Mouse (Mus musculus) kidney, adult 8-10 months (tissue): ENCODE data around the gene Tgtp2.
"Not testable (repeated sequence)": the region's sequence is repeated elsewhere in the genome, so short reads cannot be mapped to it uniquely, and the experiment has no call there.

ENCODE experiments used
- DNase-seq, 2 experiments: peaks; one replicate each; pipeline ENCODE4 v3.0.0; 2022

The Tgtp2 gene

GRCm38 (mm10) chr11:49084875-49085274 is 20.9 kb upstream of the Tgtp2 start:
- no peak for DNase-seq

- no peak for DNase-seq
Observed at GRCm38 (mm10) chr11:49084385-49084784, 20.4 kb upstream of the Tgtp2 start.

GRCm38 (mm10) chr11:49083808-49084207 is 19.8 kb upstream of the Tgtp2 start:
- no peak for DNase-seq

- no peak for DNase-seq
Observed at GRCm38 (mm10) chr11:49083146-49083545, 19.1 kb upstream of the Tgtp2 start.

- DNase-seq, result peak; percentile 44 to 51
Observed at GRCm38 (mm10) chr11:49081886-49082285, 17.9 kb upstream of the Tgtp2 start.

GRCm38 (mm10) chr11:49081356-49081755 is 17.4 kb upstream of the Tgtp2 start:
- DNase-seq, result peak in 1 of 2 experiments; percentile 44

- DNase-seq, result no peak
Observed at GRCm38 (mm10) chr11:49080636-49081035, 16.6 kb upstream of the Tgtp2 start.

- DNase-seq, result no peak
Observed at GRCm38 (mm10) chr11:49078719-49079118, 14.7 kb upstream of the Tgtp2 start.

- no peak for DNase-seq
Observed at GRCm38 (mm10) chr11:49077012-49077411, 13.0 kb upstream of the Tgtp2 start.

- DNase-seq, result peak; percentile 39 to 66
Observed at GRCm38 (mm10) chr11:49076001-49076757, 12.2 kb upstream of the Tgtp2 start, which contains the start of gene Ifi47. Ifi47 (plus strand) TSS chr11:49076587.

- no peak for DNase-seq
Observed at GRCm38 (mm10) chr11:49068358-49068757, 4.4 kb upstream of the Tgtp2 start.

- not testable (repeated sequence) for DNase-seq
Observed at GRCm38 (mm10) chr11:49061865-49062264, 2.1 kb downstream of the Tgtp2 start.

GRCm38 (mm10) chr11:49060061-49060460 is 3.9 kb downstream of the Tgtp2 start:
- DNase-seq, result not testable (repeated sequence)

- not testable (repeated sequence) for DNase-seq
Observed at GRCm38 (mm10) chr11:49051894-49052293, 12.1 kb downstream of the Tgtp2 start.

- DNase-seq, result not testable (repeated sequence)
Observed at GRCm38 (mm10) chr11:49051093-49051891, 12.7 kb downstream of the Tgtp2 start, which contains the start of gene 9930111J21Rik2. 9930111J21Rik2 (minus strand) TSS chr11:49051242.

- DNase-seq, result not testable (repeated sequence)
Observed at GRCm38 (mm10) chr11:49050064-49050463, 13.9 kb downstream of the Tgtp2 start.

- DNase-seq, result not testable (repeated sequence)
Observed at GRCm38 (mm10) chr11:49012074-49012473, 51.9 kb downstream of the Tgtp2 start.
